Mouse (Mus musculus): ENCODE results near the gene I0C0044D17Rik.
"Not testable (repeated sequence)": the region's sequence is repeated elsewhere in the genome, so short reads cannot be mapped to it uniquely, and the experiment has no call there.

The I0C0044D17Rik gene

GRCm38 (mm10) chr4:98823740-98824139 is at the start of gene I0C0044D17Rik:
I0C0044D17Rik (minus strand) TSS chr4:98823840.
- DNase-seq (ENCODE audit: extremely low spot score, low read depth, low spot score) = not testable (repeated sequence)

- DNase-seq (ENCODE audit: extremely low spot score, low read depth, low spot score) = no peak
These were observed 42.0 kb upstream of the I0C0044D17Rik start for GRCm38 (mm10) chr4:98865386-98866237.

GRCm38 (mm10) chr4:98864546-98864945 is 40.9 kb upstream of the I0C0044D17Rik start:
- DNase-seq (ENCODE audit: extremely low spot score, low read depth, low spot score) = no peak

DNA sequence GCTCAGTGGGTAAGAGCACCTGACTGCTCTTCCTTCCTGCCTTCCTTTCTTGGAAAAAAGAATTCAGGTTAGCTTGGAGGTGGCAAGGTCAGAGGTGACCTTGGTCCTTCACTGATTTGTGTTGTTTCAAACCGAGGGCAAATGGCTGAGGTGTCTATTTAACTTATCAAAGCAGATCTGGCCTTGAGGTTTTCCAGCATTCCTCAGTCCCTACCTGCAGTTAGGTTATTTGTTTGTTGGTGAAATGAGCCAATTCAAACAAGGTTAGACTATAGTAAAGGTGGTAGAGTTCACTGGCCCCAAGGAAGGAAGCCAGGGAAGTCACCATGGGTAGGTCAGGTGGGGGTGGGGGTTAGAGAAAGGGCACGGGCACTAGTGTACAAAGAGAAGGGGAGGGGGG is 40.5 kb upstream of the I0C0044D17Rik start:
- no peak for DNase-seq (ENCODE audit: extremely low spot score, low read depth, low spot score)

DNA sequence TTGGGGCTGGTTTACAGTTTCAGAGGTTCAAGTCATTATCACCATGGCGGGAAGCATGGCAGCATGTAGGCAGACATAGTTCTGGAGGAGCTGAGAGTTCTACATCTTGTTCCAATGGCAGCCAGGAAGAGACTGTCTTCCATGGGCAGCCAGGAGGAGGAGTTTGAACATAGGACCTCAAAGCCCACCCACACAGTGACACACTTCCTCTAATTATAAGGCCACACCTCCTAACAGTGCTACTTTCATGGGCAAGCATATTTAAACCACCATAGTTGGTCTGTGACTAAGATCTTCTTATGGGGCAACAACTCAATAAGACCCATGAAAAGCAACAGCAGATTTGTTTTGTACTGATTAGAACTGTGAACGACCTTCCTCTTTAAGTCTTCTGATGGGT is 39.8 kb upstream of the I0C0044D17Rik start:
- DNase-seq (ENCODE audit: extremely low spot score, low read depth, low spot score) = no peak

DNA sequence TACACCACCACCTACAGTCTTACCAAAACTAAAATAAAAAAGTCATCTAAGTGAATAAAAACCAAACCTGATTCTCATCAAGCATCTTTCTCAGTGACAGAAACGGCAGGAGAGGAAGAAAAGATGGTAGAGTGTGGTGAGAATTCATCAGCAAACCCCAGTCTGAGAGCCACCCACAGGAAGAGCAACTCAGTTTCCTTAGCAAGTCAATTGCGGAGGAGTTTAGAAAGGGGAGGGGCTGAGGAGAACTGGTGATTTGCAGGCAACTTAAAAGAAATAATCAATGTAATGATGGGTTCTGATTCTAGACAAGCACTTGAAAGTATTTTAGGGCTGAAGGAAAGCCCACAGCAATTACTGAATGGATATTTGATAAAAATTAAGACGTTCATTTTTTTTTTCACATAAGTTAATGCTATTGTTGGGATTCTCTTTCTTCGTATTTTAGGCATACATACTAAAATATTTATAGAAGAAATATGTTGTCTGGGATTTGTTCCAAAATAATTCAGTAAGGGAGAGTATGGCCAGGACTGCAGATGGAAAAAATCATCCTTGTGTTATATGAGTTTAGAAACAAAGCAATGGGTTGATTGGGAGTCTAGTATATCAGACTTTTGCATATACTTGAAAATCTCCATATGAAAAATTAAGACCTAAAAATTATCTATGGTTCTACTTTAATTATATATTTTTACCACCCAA is 34.7 kb upstream of the I0C0044D17Rik start:
- no peak for DNase-seq (ENCODE audit: extremely low spot score, low read depth, low spot score)

GRCm38 (mm10) chr4:98857037-98857648 is 33.5 kb upstream of the I0C0044D17Rik start:
- DNase-seq (ENCODE audit: extremely low spot score, low read depth, low spot score) = no peak

DNA sequence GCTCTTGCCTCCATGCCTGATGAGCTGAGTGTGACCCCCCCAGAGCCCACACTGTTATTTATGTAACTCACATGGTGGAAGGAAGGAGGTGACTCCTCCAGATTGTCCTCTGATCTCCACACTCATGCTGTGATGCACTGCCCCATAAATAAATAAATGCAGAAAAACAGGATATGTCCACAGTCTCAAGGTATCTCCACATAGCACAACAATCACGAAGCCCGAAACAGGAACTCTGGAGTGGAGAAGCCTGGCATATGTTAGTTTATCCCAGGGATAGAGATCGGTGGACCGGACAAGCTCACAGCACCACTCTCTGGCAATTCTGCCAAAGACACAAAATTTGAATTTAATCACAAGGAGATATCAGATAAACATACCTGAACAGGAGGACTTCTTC is 30.3 kb upstream of the I0C0044D17Rik start:
- DNase-seq (ENCODE audit: extremely low spot score, low read depth, low spot score) = no peak

- DNase-seq (ENCODE audit: extremely low spot score, low read depth, low spot score) = not testable (repeated sequence)
These were observed 26.8 kb upstream of the I0C0044D17Rik start for GRCm38 (mm10) chr4:98850485-98850884.

DNA sequence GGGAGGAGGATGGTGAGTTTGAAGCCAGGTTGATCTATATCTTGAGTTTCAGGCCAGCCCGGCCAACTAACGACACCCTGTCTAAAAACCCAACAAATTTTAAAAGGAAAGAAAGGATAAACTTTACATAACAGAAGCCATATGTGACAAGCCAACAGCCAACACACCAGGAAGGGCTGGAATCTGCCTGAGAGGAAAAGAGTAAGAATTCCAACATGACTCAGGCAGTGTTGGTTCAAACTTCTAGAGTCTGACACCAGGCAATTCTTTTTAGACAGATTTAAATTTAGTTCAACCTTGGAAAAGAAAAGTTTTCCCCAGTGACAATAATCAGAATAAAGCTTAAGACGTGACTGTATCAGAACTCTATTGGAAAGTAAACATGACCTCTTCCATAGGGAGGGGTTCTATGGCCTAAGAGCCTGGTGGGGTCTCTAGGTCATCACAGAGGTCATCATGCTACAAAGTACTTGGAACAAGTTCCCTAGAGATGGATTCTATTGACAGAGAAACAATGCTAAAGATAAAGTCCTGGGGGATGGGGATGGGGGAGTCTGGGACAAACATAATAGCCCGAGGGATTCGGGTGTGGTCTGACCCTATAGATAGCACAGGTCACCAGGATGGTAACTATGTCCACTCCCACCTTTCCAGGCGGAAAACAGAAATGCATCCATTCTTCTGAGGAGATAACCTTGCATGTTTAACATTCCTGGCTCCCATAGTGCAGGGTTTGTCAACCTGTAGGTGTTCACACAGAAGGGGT is 23.7 kb upstream of the I0C0044D17Rik start:
- no peak for DNase-seq (ENCODE audit: extremely low spot score, low read depth, low spot score)

DNA sequence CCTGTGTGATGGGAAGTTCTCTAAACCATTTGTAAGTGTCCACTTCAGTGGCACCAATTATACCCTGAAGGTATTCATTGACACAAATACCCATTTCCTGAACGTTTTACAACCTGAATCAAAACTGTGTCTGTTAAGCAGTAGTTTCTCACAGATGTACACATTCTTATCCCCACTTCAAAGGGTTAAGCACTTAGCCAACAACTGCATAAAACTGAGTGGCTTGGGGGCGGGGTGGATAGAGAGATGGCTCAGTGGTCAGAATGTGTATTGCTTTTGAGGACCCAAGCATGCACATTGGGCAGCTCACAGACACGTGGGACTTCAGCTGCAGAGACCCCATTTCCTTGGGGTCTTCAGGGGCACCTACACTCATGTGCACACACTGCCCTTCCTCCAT is 22.8 kb upstream of the I0C0044D17Rik start:
- DNase-seq (ENCODE audit: extremely low spot score, low read depth, low spot score) = no peak

GRCm38 (mm10) chr4:98845687-98846125 is 22.1 kb upstream of the I0C0044D17Rik start:
- no peak for DNase-seq (ENCODE audit: extremely low spot score, low read depth, low spot score)

- no peak for DNase-seq (ENCODE audit: extremely low spot score, low read depth, low spot score)
These were observed 21.6 kb upstream of the I0C0044D17Rik start for GRCm38 (mm10) chr4:98845201-98845600.

DNA sequence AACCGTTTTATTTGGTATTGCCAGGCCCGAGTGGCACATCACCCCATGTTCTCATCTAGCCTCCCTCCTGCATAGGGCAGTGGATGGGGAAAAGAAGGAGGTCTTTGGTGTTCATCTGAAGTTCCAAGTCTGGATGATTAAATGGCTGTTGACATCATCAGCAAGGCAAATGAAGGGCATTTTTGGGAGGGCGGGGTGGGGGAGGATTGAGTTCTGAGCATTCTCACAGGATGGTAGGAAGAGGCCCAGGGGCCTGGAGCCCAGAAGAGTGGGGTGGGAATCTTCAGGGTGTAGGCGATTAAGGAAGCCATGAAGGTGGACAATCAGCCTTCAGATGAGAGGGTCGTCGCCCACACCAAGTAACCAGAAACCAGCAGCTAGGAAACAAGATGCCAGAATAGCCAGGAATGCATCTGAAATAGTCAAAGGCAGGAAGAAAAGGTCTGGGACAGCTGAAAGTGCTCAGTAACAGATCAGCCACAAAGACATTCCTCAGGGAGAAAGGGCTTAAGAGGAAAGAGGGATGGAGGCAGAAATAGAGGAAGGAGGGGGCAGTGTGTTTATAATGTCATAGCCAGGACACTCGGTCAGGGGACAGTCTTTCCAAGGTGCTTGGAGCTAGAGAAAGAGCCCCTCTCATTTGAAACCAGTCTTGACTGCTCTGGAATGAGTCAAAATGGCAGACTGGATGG is 20.4 kb upstream of the I0C0044D17Rik start:
- DNase-seq (ENCODE audit: extremely low spot score, low read depth, low spot score) = no peak

- not testable (repeated sequence) for DNase-seq (ENCODE audit: extremely low spot score, low read depth, low spot score)
These were observed 17.6 kb upstream of the I0C0044D17Rik start for GRCm38 (mm10) chr4:98841251-98841650.

DNA sequence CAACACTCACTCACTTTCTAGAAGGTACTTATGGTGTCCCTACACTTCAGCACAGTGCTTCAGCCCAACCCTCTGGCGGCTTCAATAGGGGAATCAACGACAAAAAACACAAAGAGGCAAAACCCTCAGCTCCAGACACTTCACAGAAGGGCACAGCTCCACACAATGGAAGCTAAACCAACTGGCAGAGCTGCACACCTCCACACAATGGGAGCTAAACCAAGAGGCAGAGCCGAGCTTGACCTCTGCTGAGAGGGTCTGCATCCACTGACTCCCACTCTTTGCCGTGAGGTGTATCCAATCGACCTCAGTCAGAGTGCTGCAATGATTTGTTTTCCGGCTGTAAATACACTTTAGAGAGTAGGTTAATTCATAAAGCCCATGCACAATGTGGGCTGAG is 16.9 kb upstream of the I0C0044D17Rik start:
- no peak for DNase-seq (ENCODE audit: extremely low spot score, low read depth, low spot score)

DNA sequence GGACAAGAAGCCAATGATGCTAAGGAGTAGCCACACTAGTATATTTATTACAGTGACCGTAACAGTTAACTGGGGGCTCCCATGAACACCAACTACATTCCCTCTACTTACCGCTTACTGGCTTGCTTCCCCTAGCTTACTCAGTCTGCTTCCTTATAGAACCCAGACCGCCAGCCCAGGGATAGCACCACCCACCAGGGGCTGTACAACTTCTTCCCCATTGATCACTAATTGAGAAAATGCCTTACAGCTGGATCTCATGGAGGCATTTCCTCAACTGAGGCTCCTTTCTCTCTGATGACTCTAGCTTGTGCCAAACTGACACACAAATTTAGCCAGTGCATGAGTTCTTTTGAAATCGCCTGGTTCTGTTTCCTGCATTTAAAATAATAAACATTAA is 15.3 kb upstream of the I0C0044D17Rik start:
- DNase-seq (ENCODE audit: extremely low spot score, low read depth, low spot score) = no peak

DNA sequence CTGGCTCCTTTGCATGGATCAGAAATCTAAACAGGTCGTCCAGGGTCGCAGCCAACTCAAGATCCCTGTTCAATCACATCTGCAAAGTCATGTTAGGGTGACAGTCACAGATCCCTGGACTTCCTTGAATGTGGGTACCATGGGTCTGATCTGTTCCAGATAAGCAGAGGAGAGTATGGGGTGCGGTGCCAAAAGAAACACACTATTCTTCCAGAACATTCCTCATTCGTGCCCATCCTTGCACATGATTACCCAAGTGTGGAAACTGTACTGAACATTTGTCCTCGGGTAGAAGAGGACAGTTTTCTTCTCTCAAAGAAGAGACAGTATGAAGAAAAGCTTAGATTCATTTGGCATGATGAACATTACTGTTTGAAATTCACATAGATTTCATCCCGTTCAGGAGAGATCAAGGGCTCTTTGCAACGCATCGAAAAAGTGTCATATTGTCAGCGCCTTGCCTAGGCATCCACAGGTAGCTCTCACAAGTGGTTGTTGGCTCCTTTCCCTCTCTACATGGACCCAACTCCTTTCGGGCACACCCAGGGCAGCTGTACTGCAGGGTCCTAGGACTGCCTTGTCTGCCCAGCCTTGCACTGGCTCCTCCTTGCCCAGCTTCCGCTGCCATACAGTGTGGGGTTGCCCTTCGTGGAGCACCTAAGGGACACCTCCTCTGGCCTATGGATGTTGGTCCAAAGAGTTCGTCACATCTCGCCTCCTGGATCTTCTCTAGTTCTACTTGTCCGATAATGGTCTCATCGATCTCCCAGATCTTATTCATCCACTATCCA is 14.3 kb upstream of the I0C0044D17Rik start:
- DNase-seq (ENCODE audit: extremely low spot score, low read depth, low spot score) = no peak

DNA sequence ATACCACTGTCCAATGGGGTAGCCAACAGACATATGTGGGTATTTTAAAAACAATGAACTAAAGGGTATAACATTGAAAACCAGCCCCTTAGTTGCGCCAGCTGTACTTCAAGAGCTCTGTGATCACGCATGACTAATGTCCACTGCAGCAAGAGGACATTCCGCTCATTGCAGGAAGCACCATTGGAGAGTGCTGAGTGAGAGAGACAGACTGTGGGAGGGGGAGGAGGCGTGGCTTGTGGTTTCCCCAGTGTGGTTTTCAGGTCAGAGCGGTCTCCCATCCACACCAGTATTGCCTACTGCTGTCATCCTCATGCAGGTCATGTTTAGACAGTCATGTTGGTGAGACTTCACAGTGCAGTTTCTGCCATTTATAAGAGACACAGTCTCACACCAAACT is 12.9 kb upstream of the I0C0044D17Rik start:
- no peak for DNase-seq (ENCODE audit: extremely low spot score, low read depth, low spot score)

DNA sequence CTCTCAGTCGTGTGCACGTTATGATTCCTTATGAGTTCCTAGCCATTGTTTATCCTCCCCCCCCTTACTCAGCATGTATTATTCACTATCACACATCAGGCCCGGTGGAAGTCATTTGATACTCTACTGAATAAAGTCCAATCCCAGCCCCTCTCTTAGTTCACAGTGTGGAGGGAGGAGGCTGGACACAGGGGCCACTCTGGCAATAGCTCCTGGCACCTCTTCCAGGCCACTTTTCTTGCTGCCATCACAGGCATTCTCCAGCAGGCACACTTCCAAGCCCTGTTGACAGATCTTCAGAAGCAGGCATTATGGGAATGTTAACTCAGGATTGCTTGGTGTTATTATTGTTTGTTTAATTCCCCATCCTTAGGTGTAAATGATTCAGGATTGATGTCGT is 11.1 kb upstream of the I0C0044D17Rik start:
- no peak for DNase-seq (ENCODE audit: extremely low spot score, low read depth, low spot score)

All from hindlimb bud, embryonic 11.5 days (tissue).